Mouse (Mus musculus): ENCODE measurements around the gene Fhit. TPM values are rescaled to one million over a fixed set of nuclear protein-coding genes. Genes with fewer than 3 reads are reported as not detected.

Fhit gene
- total RNA-seq, 2 experiments from 2014 or later = 0.74 to 1.9 TPM

Other genes with a start within 250 kb of the Fhit start
- 1 to 10 TPM; 2.3 to 3.0 TPM for gene Gm3839, start 194.7 kb upstream of the Fhit start, total RNA-seq (2021)